Mouse (Mus musculus): ENCODE measurements around the gene Spc24. TPM values are rescaled to one million over a fixed set of nuclear protein-coding genes. Genes with fewer than 3 reads are reported as not detected.

Gene Spc24
- total RNA-seq, 2 experiments from 2014 or later: 1.1 to 2.5 TPM

- DNase-seq (ENCODE audit: extremely low spot score in 1 of 2, low spot score in 1 of 2): no peak
Observed at GRCm38 (mm10) chr9:21750370-21750769, 9.7 kb downstream of the Spc24 start.

- DNase-seq (ENCODE audit: extremely low spot score in 1 of 2, low spot score in 1 of 2): no peak
Observed at GRCm38 (mm10) chr9:21749382-21750118, 10.6 kb downstream of the Spc24 start.

- DNase-seq (ENCODE audit: extremely low spot score in 1 of 2, low spot score in 1 of 2): no peak
Observed at GRCm38 (mm10) chr9:21748491-21748890, 11.6 kb downstream of the Spc24 start.

GRCm38 (mm10) chr9:21748033-21748432 lies 12.1 kb downstream of the Spc24 start:
- DNase-seq (ENCODE audit: extremely low spot score in 1 of 2, low spot score in 1 of 2): no peak

- no peak for DNase-seq (ENCODE audit: extremely low spot score in 1 of 2, low spot score in 1 of 2)
Observed at GRCm38 (mm10) chr9:21747238-21747774, 12.8 kb downstream of the Spc24 start.

GRCm38 (mm10) chr9:21741514-21741913 lies 18.6 kb downstream of the Spc24 start:
- no peak for DNase-seq (ENCODE audit: extremely low spot score in 1 of 2, low spot score in 1 of 2)

- DNase-seq (ENCODE audit: extremely low spot score in 1 of 2, low spot score in 1 of 2): no peak
Observed at GRCm38 (mm10) chr9:21740427-21740826, 19.7 kb downstream of the Spc24 start.

- no peak for DNase-seq (ENCODE audit: extremely low spot score in 1 of 2, low spot score in 1 of 2)
Observed at GRCm38 (mm10) chr9:21738776-21739175, 21.3 kb downstream of the Spc24 start.

- DNase-seq (ENCODE audit: extremely low spot score in 1 of 2, low spot score in 1 of 2): no peak
Observed at GRCm38 (mm10) chr9:21737188-21737587, 22.9 kb downstream of the Spc24 start.

- DNase-seq (ENCODE audit: extremely low spot score in 1 of 2, low spot score in 1 of 2): no peak
Observed at GRCm38 (mm10) chr9:21736580-21736979, 23.5 kb downstream of the Spc24 start.

- no peak for DNase-seq (ENCODE audit: extremely low spot score in 1 of 2, low spot score in 1 of 2)
Observed at GRCm38 (mm10) chr9:21735126-21735525, 25.0 kb downstream of the Spc24 start.

- DNase-seq (ENCODE audit: extremely low spot score in 1 of 2, low spot score in 1 of 2): no peak
Observed at GRCm38 (mm10) chr9:21733989-21734388, 26.1 kb downstream of the Spc24 start.

GRCm38 (mm10) chr9:21733446-21733845 lies 26.7 kb downstream of the Spc24 start:
- DNase-seq (ENCODE audit: extremely low spot score in 1 of 2, low spot score in 1 of 2): no peak

- DNase-seq (ENCODE audit: extremely low spot score in 1 of 2, low spot score in 1 of 2): no peak
Observed at GRCm38 (mm10) chr9:21732288-21732687, 27.8 kb downstream of the Spc24 start.

GRCm38 (mm10) chr9:21729264-21729663 lies 30.8 kb downstream of the Spc24 start:
- no peak for DNase-seq (ENCODE audit: extremely low spot score in 1 of 2, low spot score in 1 of 2)

- DNase-seq (ENCODE audit: extremely low spot score in 1 of 2, low spot score in 1 of 2): no peak
Observed at GRCm38 (mm10) chr9:21728261-21728832, 31.8 kb downstream of the Spc24 start.

- peak in 1 of 2 experiments; percentile 27 for DNase-seq (ENCODE audit: extremely low spot score in 1 of 2, low spot score in 1 of 2)
Observed at GRCm38 (mm10) chr9:21726218-21726975, 33.7 kb downstream of the Spc24 start.

GRCm38 (mm10) chr9:21725224-21726121 lies 34.6 kb downstream of the Spc24 start:
- no peak for DNase-seq (ENCODE audit: extremely low spot score in 1 of 2, low spot score in 1 of 2)

- peak; percentile 72 to 75 for DNase-seq (ENCODE audit: extremely low spot score in 1 of 2, low spot score in 1 of 2)
Observed at GRCm38 (mm10) chr9:21724147-21724536, 36.0 kb downstream of the Spc24 start.
